Mouse (Mus musculus): ENCODE data around the gene Vmn1r179.
"Not testable (repeated sequence)": the region's sequence is repeated elsewhere in the genome, so short reads cannot be mapped to it uniquely, and the experiment has no call there.

The Vmn1r179 gene

GRCm38 (mm10) chr7:23926678-23927077, at the start of gene Vmn1r179:
Gene Vmn1r179 (plus strand): TSS chr7:23926978.
- no peak for DNase-seq (ENCODE audit: low spot score in 2 of 2)

DNA sequence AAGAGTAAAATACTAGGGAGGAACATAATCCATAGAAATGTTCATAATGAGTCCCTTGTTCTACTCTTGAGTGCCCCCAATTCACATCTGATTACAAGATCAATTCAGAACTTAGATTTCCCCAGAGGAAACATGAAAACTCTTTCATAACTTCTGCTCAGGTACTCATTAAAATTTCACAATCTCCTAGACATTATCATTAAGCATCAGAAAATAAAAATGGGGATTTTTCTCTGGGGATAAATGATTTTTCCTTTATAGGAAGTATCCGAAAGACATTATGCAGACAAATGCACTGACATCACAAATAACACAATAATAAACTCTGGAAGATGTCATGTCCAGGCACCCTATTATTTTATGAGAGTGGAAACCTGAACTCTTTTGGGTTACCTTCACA, 35.1 kb upstream of the Vmn1r179 start, which contains the start of gene Vmn1r178:
Gene Vmn1r178, plus strand, starts transcription at position 301 of the 400 bp plus-strand sequence.
- DNase-seq (ENCODE audit: low spot score in 2 of 2) = no peak

DNA sequence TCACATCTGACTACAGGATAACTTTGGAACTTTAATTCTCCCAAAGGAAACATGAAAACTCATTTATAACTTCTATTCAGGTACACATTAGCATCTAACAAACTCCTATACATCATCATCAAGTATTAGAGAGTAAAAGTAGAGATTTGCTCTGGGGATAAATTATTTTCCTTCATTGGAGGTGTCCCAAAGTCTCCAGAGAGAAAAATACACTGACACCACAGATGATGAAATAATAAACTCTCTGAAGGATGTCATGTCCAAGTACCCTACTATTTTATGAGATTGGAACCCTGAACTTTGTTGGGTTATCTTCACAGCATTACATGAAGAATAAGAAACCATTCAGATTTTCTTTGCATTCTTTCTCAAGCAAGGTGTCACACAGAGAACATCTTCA, 23.6 kb downstream of the Vmn1r179 start, which contains the start of gene Vmn1r180:
Gene Vmn1r180, plus strand, starts transcription at position 301 of the 400 bp plus-strand sequence.
- no peak for DNase-seq (ENCODE audit: low spot score in 2 of 2)

- not testable (repeated sequence) for DNase-seq (ENCODE audit: low spot score in 2 of 2)
These were observed 41.3 kb downstream of the Vmn1r179 start for GRCm38 (mm10) chr7:23968044-23968443.

DNA sequence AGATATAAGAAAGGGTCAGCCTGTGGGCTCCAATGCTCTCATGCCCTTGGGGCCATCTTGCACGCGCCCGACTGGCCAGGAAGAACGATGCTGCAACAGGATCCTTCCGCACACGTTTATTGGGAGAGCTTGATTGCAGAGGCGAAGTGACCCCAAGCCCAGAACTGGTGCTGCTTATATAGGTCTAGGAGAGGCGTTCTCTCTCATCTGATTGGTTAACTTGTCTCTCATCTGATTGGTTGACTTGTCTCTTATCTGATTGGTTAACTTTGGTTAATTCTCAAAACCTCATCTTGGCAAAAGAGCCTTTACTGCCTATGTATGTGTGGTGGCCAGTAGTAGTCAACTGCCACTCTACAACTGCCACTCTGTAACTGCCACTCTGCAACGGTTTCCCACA, 47.5 kb downstream of the Vmn1r179 start, which contains the start of gene Vmn1r181:
Gene Vmn1r181, plus strand, starts transcription at position 301 of the 400 bp plus-strand sequence.
- not testable (repeated sequence) for DNase-seq (ENCODE audit: low spot score in 2 of 2)
